Mouse (Mus musculus) cerebellum, adult 11-12 months (tissue): Measurements from ENCODE around the gene Ccdc184.

Experiments
- DNase-seq: peaks from one replicate; pipeline ENCODE4 v3.0.0; 2022

The Ccdc184 gene

GRCm38 (mm10) chr15:98166963-98167644, at the start of gene Ccdc184:
TSS of gene Ccdc184 (plus strand) at chr15:98167158.
- no peak for DNase-seq

GRCm38 (mm10) chr15:98119363-98119762, 47.6 kb upstream of the Ccdc184 start:
- DNase-seq, result no peak

- no peak for DNase-seq
Measured at GRCm38 (mm10) chr15:98120831-98121230, 46.1 kb upstream of the Ccdc184 start.

GRCm38 (mm10) chr15:98131001-98131400, 36.0 kb upstream of the Ccdc184 start:
- no peak for DNase-seq

GRCm38 (mm10) chr15:98131451-98131850, 35.5 kb upstream of the Ccdc184 start:
- DNase-seq, result no peak

GRCm38 (mm10) chr15:98131942-98132655, 34.9 kb upstream of the Ccdc184 start:
- DNase-seq, result no peak

- DNase-seq, result no peak
Measured at GRCm38 (mm10) chr15:98133471-98133870, 33.5 kb upstream of the Ccdc184 start.

GRCm38 (mm10) chr15:98134034-98134433, 32.9 kb upstream of the Ccdc184 start:
- no peak for DNase-seq

GRCm38 (mm10) chr15:98134666-98135065, 32.3 kb upstream of the Ccdc184 start:
- no peak for DNase-seq

- no peak for DNase-seq
Measured at GRCm38 (mm10) chr15:98135671-98136070, 31.3 kb upstream of the Ccdc184 start.

- DNase-seq, result no peak
Measured at GRCm38 (mm10) chr15:98136871-98137270, 30.1 kb upstream of the Ccdc184 start.

GRCm38 (mm10) chr15:98139763-98140162, 27.2 kb upstream of the Ccdc184 start:
- no peak for DNase-seq

- no peak for DNase-seq
Measured at GRCm38 (mm10) chr15:98140809-98141208, 26.1 kb upstream of the Ccdc184 start.

- no peak for DNase-seq
Measured at GRCm38 (mm10) chr15:98142515-98142914, 24.4 kb upstream of the Ccdc184 start.

- DNase-seq, result peak; percentile 64
Measured at GRCm38 (mm10) chr15:98144861-98145507, 22.0 kb upstream of the Ccdc184 start.

- peak; percentile 93 for DNase-seq
Measured at GRCm38 (mm10) chr15:98145559-98146181, 21.3 kb upstream of the Ccdc184 start.

GRCm38 (mm10) chr15:98148356-98148755, 18.6 kb upstream of the Ccdc184 start:
- DNase-seq, result peak; percentile 82

- no peak for DNase-seq
Measured at GRCm38 (mm10) chr15:98149166-98149602, 17.8 kb upstream of the Ccdc184 start.

GRCm38 (mm10) chr15:98152916-98153315, 14.0 kb upstream of the Ccdc184 start:
- DNase-seq, result no peak

GRCm38 (mm10) chr15:98153625-98154024, 13.3 kb upstream of the Ccdc184 start:
- DNase-seq, result no peak

GRCm38 (mm10) chr15:98154146-98154545, 12.8 kb upstream of the Ccdc184 start:
- no peak for DNase-seq

GRCm38 (mm10) chr15:98154631-98155030, 12.3 kb upstream of the Ccdc184 start:
- DNase-seq, result no peak

- DNase-seq, result no peak
Measured at GRCm38 (mm10) chr15:98155272-98155671, 11.7 kb upstream of the Ccdc184 start.
